Mouse (Mus musculus) effector memory CD4-positive, alpha-beta T cell, adult 7 months (primary cell): ENCODE results near the gene Il22. TPM values are rescaled to one million over a fixed set of nuclear protein-coding genes. Genes with fewer than 3 reads are reported as not detected.

Experiments used
- polyA plus RNA-seq: library from polyadenylated mRNA; unstranded; fragments of 100-300 nt; shearing (Covaris generic); gene quantifications from one replicate; pipeline ENCODE4 v1.2.1, GENCODE M21; 2017

The Il22 gene
- polyA plus RNA-seq = not detected

DNA sequence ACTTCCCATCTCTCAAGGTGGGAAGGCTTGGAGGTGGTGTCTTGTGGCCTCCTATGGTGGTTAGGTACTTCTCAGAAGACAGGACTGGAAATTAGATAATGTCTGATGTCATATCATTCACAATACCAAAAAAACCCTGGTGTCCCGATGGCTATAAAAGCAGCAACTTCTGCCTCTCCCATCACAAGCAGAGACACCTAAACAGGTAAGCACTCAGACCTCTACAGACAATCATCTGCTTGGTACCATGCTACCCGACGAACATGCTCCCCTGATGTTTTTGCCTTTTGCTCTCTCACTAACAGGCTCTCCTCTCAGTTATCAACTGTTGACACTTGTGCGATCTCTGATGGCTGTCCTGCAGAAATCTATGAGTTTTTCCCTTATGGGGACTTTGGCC is at the start of gene Il22:
Gene Il22, plus strand, starts transcription at position 301 of the 400 bp plus-strand sequence.

DNA sequence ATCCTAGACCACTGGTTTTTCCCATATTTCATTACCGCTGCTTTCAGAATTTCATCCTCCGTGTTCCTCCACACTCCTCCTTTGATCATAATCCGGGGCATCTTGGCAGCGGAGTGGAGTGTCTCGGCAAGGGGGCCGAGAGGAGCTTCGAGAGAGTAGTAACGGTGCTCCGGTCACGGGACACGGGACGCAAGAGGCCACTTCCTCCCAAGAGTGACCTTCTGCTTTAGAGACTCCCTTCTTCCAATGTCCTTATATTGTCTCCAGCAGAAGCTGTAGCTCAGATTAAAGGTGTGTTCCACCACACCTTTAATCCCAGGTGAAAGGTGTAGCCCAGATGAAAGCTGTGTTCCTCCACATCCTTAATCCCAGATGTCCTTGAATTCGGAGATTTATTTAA is 35.9 kb downstream of the Il22 start, which contains the start of gene Gm32717:
Gene Gm32717, minus strand, starts transcription at position 101 of the 400 bp plus-strand sequence.

DNA sequence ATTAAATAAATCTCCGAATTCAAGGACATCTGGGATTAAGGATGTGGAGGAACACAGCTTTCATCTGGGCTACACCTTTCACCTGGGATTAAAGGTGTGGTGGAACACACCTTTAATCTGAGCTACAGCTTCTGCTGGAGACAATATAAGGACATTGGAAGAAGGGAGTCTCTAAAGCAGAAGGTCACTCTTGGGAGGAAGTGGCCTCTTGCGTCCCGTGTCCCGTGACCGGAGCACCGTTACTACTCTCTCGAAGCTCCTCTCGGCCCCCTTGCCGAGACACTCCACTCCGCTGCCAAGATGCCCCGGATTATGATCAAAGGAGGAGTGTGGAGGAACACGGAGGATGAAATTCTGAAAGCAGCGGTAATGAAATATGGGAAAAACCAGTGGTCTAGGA is 53.6 kb downstream of the Il22 start, which contains the start of gene Gm32802:
Gene Gm32802, plus strand, starts transcription at position 301 of the 400 bp plus-strand sequence.

Other genes with a start within 250 kb of the Il22 start
- gene Mdm1, start 63.1 kb upstream of the Il22 start, polyA plus RNA-seq = 6.7 TPM
- not detected for gene Gm32717, start 35.8 kb downstream of the Il22 start, polyA plus RNA-seq
- not detected for gene Gm32802, start 53.7 kb downstream of the Il22 start, polyA plus RNA-seq
- gene Iltifb, start 90.1 kb downstream of the Il22 start, polyA plus RNA-seq = not detected
- not detected for gene Gm9040, start 122.0 kb downstream of the Il22 start, polyA plus RNA-seq
- gene Gm9044, start 127.5 kb downstream of the Il22 start, polyA plus RNA-seq = not detected
- not detected for gene Gm9045, start 132.9 kb downstream of the Il22 start, polyA plus RNA-seq
- not detected for gene Gm9046, start 138.3 kb downstream of the Il22 start, polyA plus RNA-seq
- not detected for gene Gm9048, start 143.7 kb downstream of the Il22 start, polyA plus RNA-seq
- not detected for gene Gm9049, start 149.2 kb downstream of the Il22 start, polyA plus RNA-seq
- 735 TPM for gene Ifng, start 236.1 kb downstream of the Il22 start, polyA plus RNA-seq